Mouse (Mus musculus): ENCODE measurements around the gene Enho. TPM values are rescaled to one million over a fixed set of nuclear protein-coding genes. Genes with fewer than 3 reads are reported as not detected.

The Enho gene
- polyA plus RNA-seq, 1 experiment from 2014 or later: 6.3 TPM

DNA sequence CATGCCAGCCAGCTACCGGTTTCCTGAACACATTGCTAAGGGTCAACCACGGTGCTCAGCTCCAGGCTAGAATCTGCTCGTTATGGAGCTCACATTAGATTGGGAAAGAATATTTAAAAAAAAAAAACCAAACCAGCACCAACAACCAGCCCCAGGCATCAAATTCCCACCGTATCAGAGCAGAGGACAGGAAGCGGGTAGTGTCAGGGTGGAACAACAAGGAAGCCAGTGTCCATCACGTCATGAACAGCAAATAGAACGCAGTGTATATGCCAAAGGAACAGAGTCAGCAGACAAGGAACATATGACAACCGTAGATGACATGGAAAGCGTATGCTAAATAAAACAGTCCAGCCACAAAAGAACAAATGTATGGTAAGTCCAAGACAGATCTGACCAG is 7.1 kb downstream of the Enho start:
- H3K27me3 ChIP-seq (ENCODE audit: control insufficient read depth, insufficient read depth, low read length): 0 out of 2 replicates have a peak, but pooled peaks cover 3% of the 10 kb centered on the region
- H3K36me3 ChIP-seq (ENCODE audit: control insufficient read depth, insufficient read depth, low read length): no peaks in the 10 kb centered on the region
- WGBS: 70% methylated on average over 9 of the region's 9 CpGs
- H3K9ac ChIP-seq (ENCODE audit: low read length): no peak overlapping the region
- no peak overlapping the region for H3K4me3 ChIP-seq (ENCODE audit: control insufficient read depth in 1 of 2, insufficient read depth in 1 of 2, low read depth in 1 of 2, low read length in 2 of 2)
- no peak overlapping the region for H3K27ac ChIP-seq (replicated peaks in 1 of 2; ENCODE audit: control insufficient read depth in 1 of 2, insufficient read depth in 1 of 2, low read depth in 2 of 2, low read length in 2 of 2)
- H3K4me1 ChIP-seq (ENCODE audit: control insufficient read depth in 2 of 2, insufficient read depth in 2 of 2, low read length in 2 of 2): peaks cover 31 to 32% of the 10 kb centered on the region in 2 experiments
- H3K4me2 ChIP-seq (ENCODE audit: low read length): no peak overlapping the region
- no peaks in the 10 kb centered on the region for H3K9me3 ChIP-seq (ENCODE audit: control insufficient read depth, low read length)
- ATAC-seq (ENCODE audit: insufficient number of reproducible peaks, insufficient read depth, low FRiP score, low read depth): no peak

DNA sequence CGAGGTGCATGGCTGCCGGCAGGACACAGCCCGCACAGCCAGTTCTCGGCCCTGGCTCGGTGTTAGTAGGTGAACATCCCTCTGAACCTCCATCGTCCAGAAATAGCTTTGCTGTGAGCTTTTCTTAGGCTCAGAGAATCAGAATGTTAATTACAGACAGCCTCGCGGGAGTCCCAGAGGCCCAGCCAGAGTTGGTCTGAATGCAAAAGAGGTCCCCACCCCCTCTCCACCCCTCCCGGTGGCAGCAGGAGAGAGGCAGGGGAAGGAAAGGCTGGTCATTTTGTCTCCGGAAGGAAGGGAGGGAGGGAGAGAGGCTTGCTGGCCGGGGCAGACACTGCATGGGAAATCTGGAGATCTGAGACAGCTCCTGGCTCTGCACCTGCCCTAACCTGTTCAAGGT is 8.7 kb downstream of the Enho start:
- Histone ChIP-seq H3K4me3 (ENCODE audit: control insufficient read depth in 1 of 2, insufficient read depth in 1 of 2, low read depth in 1 of 2, low read length in 2 of 2) (0 out of 4 replicates have a peak overlapping the region, but pooled peaks of 1 of the 2 experiments have one; percentile 11), H3K4me2 (ENCODE audit: low read length) (peak overlapping the region; percentile 43), H3K36me3 (ENCODE audit: control insufficient read depth, insufficient read depth, low read length) (no peaks in the 10 kb centered on the region), H3K4me1 (ENCODE audit: control insufficient read depth in 2 of 2, insufficient read depth in 2 of 2, low read length in 2 of 2) (peaks cover 31% of the 10 kb centered on the region in 2 experiments), H3K27me3 (ENCODE audit: control insufficient read depth, insufficient read depth, low read length) (no peaks in the 10 kb centered on the region), H3K27ac (replicated peaks in 1 of 2; ENCODE audit: control insufficient read depth in 1 of 2, insufficient read depth in 1 of 2, low read depth in 2 of 2, low read length in 2 of 2) (peak overlapping the region; percentile 59 to 80), H3K9me3 (ENCODE audit: control insufficient read depth, low read length) (no peaks in the 10 kb centered on the region), H3K9ac (ENCODE audit: low read length) (peak overlapping the region; percentile 31)
- peak; percentile 66 for ATAC-seq (ENCODE audit: insufficient number of reproducible peaks, insufficient read depth, low FRiP score, low read depth)
- 0% methylated on average over 11 of the region's 11 CpGs for WGBS

DNA sequence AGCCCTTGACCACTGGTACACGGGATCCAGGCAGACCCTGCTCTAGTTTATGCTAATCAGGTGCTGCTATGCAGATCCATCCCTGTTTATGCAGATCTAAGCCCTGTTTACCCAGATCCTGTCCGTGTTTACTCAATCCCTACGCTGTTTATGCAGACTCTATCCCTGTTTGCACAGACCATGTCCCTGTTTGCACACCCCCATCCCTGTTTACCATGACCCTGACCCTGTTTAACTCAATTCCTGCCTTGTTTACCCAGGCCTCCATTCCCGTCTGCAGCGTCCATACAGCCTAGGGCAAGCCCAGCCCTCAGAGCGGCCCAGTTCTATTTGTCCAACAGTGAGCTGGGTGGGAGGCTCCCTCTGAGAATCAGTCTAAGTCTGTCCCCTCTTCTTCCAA is 9.9 kb downstream of the Enho start:
- Histone ChIP-seq H3K36me3 (ENCODE audit: control insufficient read depth, insufficient read depth, low read length) (no peaks in the 10 kb centered on the region), H3K9ac (ENCODE audit: low read length) (no peak overlapping the region), H3K4me3 (ENCODE audit: control insufficient read depth in 1 of 2, insufficient read depth in 1 of 2, low read depth in 1 of 2, low read length in 2 of 2) (no peak overlapping the region), H3K27ac (replicated peaks in 1 of 2; ENCODE audit: control insufficient read depth in 1 of 2, insufficient read depth in 1 of 2, low read depth in 2 of 2, low read length in 2 of 2) (no peak overlapping the region), H3K4me2 (ENCODE audit: low read length) (no peak overlapping the region), H3K9me3 (ENCODE audit: control insufficient read depth, low read length) (no peaks in the 10 kb centered on the region), H3K27me3 (ENCODE audit: control insufficient read depth, insufficient read depth, low read length) (no peaks in the 10 kb centered on the region), H3K4me1 (ENCODE audit: control insufficient read depth in 2 of 2, insufficient read depth in 2 of 2, low read length in 2 of 2) (peaks cover 26 to 29% of the 10 kb centered on the region in 2 experiments)
- 62% methylated on average over 6 of the region's 6 CpGs for WGBS
- no peak for ATAC-seq (ENCODE audit: insufficient number of reproducible peaks, insufficient read depth, low FRiP score, low read depth)

GRCm38 (mm10) chr4:41628202-41628927 is 11.8 kb downstream of the Enho start:
- no peak overlapping the region for H3K4me2 ChIP-seq (ENCODE audit: low read length)
- no peak overlapping the region for H3K27ac ChIP-seq (replicated peaks in 1 of 2; ENCODE audit: control insufficient read depth in 1 of 2, insufficient read depth in 1 of 2, low read depth in 2 of 2, low read length in 2 of 2)
- no peak overlapping the region for H3K9ac ChIP-seq (ENCODE audit: low read length)
- H3K36me3 ChIP-seq (ENCODE audit: control insufficient read depth, insufficient read depth, low read length): no peaks in the 10 kb centered on the region
- 22% methylated on average over 8 of the region's 8 CpGs for WGBS
- no peaks in the 10 kb centered on the region for H3K27me3 ChIP-seq (ENCODE audit: control insufficient read depth, insufficient read depth, low read length)
- no peak for ATAC-seq (ENCODE audit: insufficient number of reproducible peaks, insufficient read depth, low FRiP score, low read depth)
- no peaks in the 10 kb centered on the region for H3K9me3 ChIP-seq (ENCODE audit: control insufficient read depth, low read length)
- no peak overlapping the region for H3K4me3 ChIP-seq (ENCODE audit: control insufficient read depth in 1 of 2, insufficient read depth in 1 of 2, low read depth in 1 of 2, low read length in 2 of 2)
- H3K4me1 ChIP-seq (ENCODE audit: control insufficient read depth in 2 of 2, insufficient read depth in 2 of 2, low read length in 2 of 2): peaks cover 26 to 29% of the 10 kb centered on the region in 2 experiments

GRCm38 (mm10) chr4:41622071-41622470 is 18.1 kb downstream of the Enho start:
- Histone ChIP-seq H3K4me2 (ENCODE audit: low read length) (no peak overlapping the region), H3K9me3 (ENCODE audit: control insufficient read depth, low read length) (no peaks in the 10 kb centered on the region), H3K4me1 (ENCODE audit: control insufficient read depth in 2 of 2, insufficient read depth in 2 of 2, low read length in 2 of 2) (0 out of 4 replicates have a peak, but pooled peaks cover 2 to 6% of the 10 kb centered on the region in 2 experiments), H3K36me3 (ENCODE audit: control insufficient read depth, insufficient read depth, low read length) (no peaks in the 10 kb centered on the region), H3K4me3 (ENCODE audit: control insufficient read depth in 1 of 2, insufficient read depth in 1 of 2, low read depth in 1 of 2, low read length in 2 of 2) (no peak overlapping the region), H3K27me3 (ENCODE audit: control insufficient read depth, insufficient read depth, low read length) (no peaks in the 10 kb centered on the region; the same call in 1 of the 2 replicates), H3K9ac (ENCODE audit: low read length) (no peak overlapping the region), H3K27ac (replicated peaks in 1 of 2; ENCODE audit: control insufficient read depth in 1 of 2, insufficient read depth in 1 of 2, low read depth in 2 of 2, low read length in 2 of 2) (no peak overlapping the region)
- no peak for ATAC-seq (ENCODE audit: insufficient number of reproducible peaks, insufficient read depth, low FRiP score, low read depth)
- WGBS: 82% methylated on average over 14 of the region's 14 CpGs

- no peaks in the 10 kb centered on the region for H3K4me1 ChIP-seq (ENCODE audit: control insufficient read depth in 2 of 2, insufficient read depth in 2 of 2, low read length in 2 of 2)
- ATAC-seq (ENCODE audit: insufficient number of reproducible peaks, insufficient read depth, low FRiP score, low read depth): no peak
- no peaks in the 10 kb centered on the region for H3K9me3 ChIP-seq (ENCODE audit: control insufficient read depth, low read length)
- 46% methylated on average over 12 of the region's 12 CpGs for WGBS
- H3K4me3 ChIP-seq (ENCODE audit: control insufficient read depth in 1 of 2, insufficient read depth in 1 of 2, low read depth in 1 of 2, low read length in 2 of 2): no peak overlapping the region
- no peak overlapping the region for H3K27ac ChIP-seq (replicated peaks in 1 of 2; ENCODE audit: control insufficient read depth in 1 of 2, insufficient read depth in 1 of 2, low read depth in 2 of 2, low read length in 2 of 2)
- no peak overlapping the region for H3K9ac ChIP-seq (ENCODE audit: low read length)
- H3K27me3 ChIP-seq (ENCODE audit: control insufficient read depth, insufficient read depth, low read length): no peaks in the 10 kb centered on the region; the same call in 1 of the 2 replicates
- no peaks in the 10 kb centered on the region for H3K36me3 ChIP-seq (ENCODE audit: control insufficient read depth, insufficient read depth, low read length)
- no peak overlapping the region for H3K4me2 ChIP-seq (ENCODE audit: low read length)
These were observed 21.0 kb downstream of the Enho start for GRCm38 (mm10) chr4:41618916-41619746.

- Histone ChIP-seq H3K9ac (ENCODE audit: low read length) (no peak overlapping the region), H3K4me2 (ENCODE audit: low read length) (no peak overlapping the region), H3K27me3 (ENCODE audit: control insufficient read depth, insufficient read depth, low read length) (no peaks in the 10 kb centered on the region; the same call in 1 of the 2 replicates), H3K36me3 (ENCODE audit: control insufficient read depth, insufficient read depth, low read length) (no peaks in the 10 kb centered on the region), H3K4me1 (ENCODE audit: control insufficient read depth in 2 of 2, insufficient read depth in 2 of 2, low read length in 2 of 2) (no peaks in the 10 kb centered on the region), H3K9me3 (ENCODE audit: control insufficient read depth, low read length) (no peaks in the 10 kb centered on the region), H3K27ac (replicated peaks in 1 of 2; ENCODE audit: control insufficient read depth in 1 of 2, insufficient read depth in 1 of 2, low read depth in 2 of 2, low read length in 2 of 2) (no peak overlapping the region), H3K4me3 (ENCODE audit: control insufficient read depth in 1 of 2, insufficient read depth in 1 of 2, low read depth in 1 of 2, low read length in 2 of 2) (no peak overlapping the region)
- WGBS: 55% methylated on average over 9 of the region's 9 CpGs
- ATAC-seq (ENCODE audit: insufficient number of reproducible peaks, insufficient read depth, low FRiP score, low read depth): no peak; the same call in 1 of the 2 replicates
These were observed 24.2 kb downstream of the Enho start for GRCm38 (mm10) chr4:41615661-41616599.
